Mouse (Mus musculus) heart, embryonic 12.5 days (tissue): ENCODE data around the gene Fcgr4. TPM values are rescaled to one million over a fixed set of nuclear protein-coding genes. Genes with fewer than 3 reads are reported as not detected.
"Not testable (repeated sequence)": the region's sequence is repeated elsewhere in the genome, so short reads cannot be mapped to it uniquely, and the experiment has no call there.

Experiments
- ATAC-seq: fragments of 200-750 bp; cut with Nextera tagmentation; 2 replicates; pipeline ENCODE4 v1.8.0; 2017; ENCODE audit warnings: moderate TSS enrichment, moderate library complexity; ENCODE audit not compliant: insufficient number of reproducible peaks, low FRiP score
- H3K27ac ChIP-seq: fragments of 300-500 bp; sonication (generic); 2 replicates; pipeline ENCODE4 v1.5.1; 2016; ENCODE audit warnings: mild to moderate bottlenecking, moderate library complexity; ENCODE audit not compliant: poor library complexity, severe bottlenecking
- H3K27me3 ChIP-seq: fragments of 300-500 bp; sonication (generic); replicated peaks from 2 replicates; pipeline ENCODE4 v1.6.1; 2016; ENCODE audit warnings: mild to moderate bottlenecking, moderate library complexity
- H3K36me3 ChIP-seq: fragments of 300-500 bp; sonication (generic); 2 replicates; pipeline ENCODE4 v1.6.1; 2016; ENCODE audit warnings: mild to moderate bottlenecking, moderate library complexity
- H3K4me1 ChIP-seq: fragments of 300-500 bp; sonication (generic); replicated peaks from 2 replicates; pipeline ENCODE4 v1.6.1; 2016; ENCODE audit warnings: mild to moderate bottlenecking
- H3K4me2 ChIP-seq: fragments of 300-500 bp; sonication (generic); 2 replicates; pipeline ENCODE4 v1.6.1; 2016; ENCODE audit warnings: mild to moderate bottlenecking, moderate library complexity
- H3K4me3 ChIP-seq: fragments of 300-500 bp; sonication (generic); 2 replicates; pipeline ENCODE4 v1.5.1; 2016; ENCODE audit warnings: mild to moderate bottlenecking
- H3K9ac ChIP-seq: fragments of 300-500 bp; sonication (generic); 2 replicates; pipeline ENCODE4 v1.6.1; 2016; ENCODE audit warnings: mild to moderate bottlenecking, moderate library complexity
- H3K9me3 ChIP-seq: fragments of 300-500 bp; sonication (generic); replicated peaks from 2 replicates; pipeline ENCODE4 v1.6.1; 2016; ENCODE audit warnings: mild to moderate bottlenecking, moderate library complexity
- WGBS: fragments of 180-500 bp; shearing (Covaris S2); methylation state at CpG from one replicate; pipeline ENCODE4 v1.1.7; 2016; 5-methylcytosine and 5-hydroxymethylcytosine counted together
- polyA plus RNA-seq: library from polyadenylated mRNA; unstranded; fragments of >200 nt; fragmentation: Nextera tagmentation; extraction: Ambion mirVana; gene quantifications from 2 replicates; pipeline ENCODE4 v1.2.1, GENCODE M21; 2016

Gene Fcgr4
- polyA plus RNA-seq, 1 experiment from 2014 or later: 0.14 TPM

- not testable (repeated sequence) for H3K27ac ChIP-seq, ATAC-seq, H3K4me1 ChIP-seq, H3K4me3 ChIP-seq, H3K4me2 ChIP-seq, H3K36me3 ChIP-seq, H3K9ac ChIP-seq, H3K9me3 ChIP-seq
- peaks cover 33% of the 10 kb centered on the region for H3K27me3 ChIP-seq
- 60% methylated on average over 3 of the region's 3 CpGs for WGBS
Measured at GRCm38 (mm10) chr1:171069508-171069907, 50.8 kb downstream of the Fcgr4 start.

- H3K27me3 ChIP-seq: peaks cover 32% of the 10 kb centered on the region
- 26% methylated on average over 16 of the region's 16 CpGs for WGBS
- not testable (repeated sequence) for H3K9ac ChIP-seq, ATAC-seq, H3K4me1 ChIP-seq, H3K4me3 ChIP-seq, H3K9me3 ChIP-seq, H3K36me3 ChIP-seq, H3K27ac ChIP-seq
- peak overlapping the region; percentile 31; the same call in 1 of the 2 replicates for H3K4me2 ChIP-seq
Measured at GRCm38 (mm10) chr1:171070879-171071278, 52.2 kb downstream of the Fcgr4 start.

GRCm38 (mm10) chr1:171071726-171072125 lies 53.0 kb downstream of the Fcgr4 start:
- Histone ChIP-seq H3K27me3 (peaks cover 32% of the 10 kb centered on the region), H3K4me2 (peak overlapping the region; percentile 36; the same call in 1 of the 2 replicates)
- not testable (repeated sequence) for H3K4me3 ChIP-seq, H3K9me3 ChIP-seq, H3K27ac ChIP-seq, H3K36me3 ChIP-seq, H3K4me1 ChIP-seq, H3K9ac ChIP-seq
- peak; percentile 58 for ATAC-seq
- no CpG with 5 or more reads among the region's 35 CpGs for WGBS

DNA sequence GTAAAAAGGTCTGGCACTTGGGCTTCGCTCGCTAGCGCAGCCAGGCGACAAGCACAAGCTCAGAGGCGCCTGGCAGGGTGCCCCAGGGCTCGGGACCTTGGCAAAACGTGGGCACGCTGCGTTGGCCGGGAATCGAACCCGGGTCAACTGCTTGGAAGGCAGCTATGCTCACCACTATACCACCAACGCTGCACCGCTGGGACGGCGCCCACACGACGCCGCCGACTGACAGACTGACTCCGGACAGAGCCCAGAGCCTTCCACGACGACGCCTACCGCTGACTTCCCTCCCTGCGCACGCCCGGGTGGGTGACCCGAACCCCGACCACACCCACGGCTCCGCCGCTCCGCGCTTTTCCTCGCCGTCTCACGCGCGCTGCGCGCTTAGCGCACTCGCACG lies 53.5 kb downstream of the Fcgr4 start:
- H3K27me3 ChIP-seq: peaks cover 34% of the 10 kb centered on the region
- H3K4me1 ChIP-seq, H3K4me3 ChIP-seq, H3K4me2 ChIP-seq, H3K9me3 ChIP-seq, H3K27ac ChIP-seq, H3K36me3 ChIP-seq, H3K9ac ChIP-seq: not testable (repeated sequence)
- no CpG with 5 or more reads among the region's 45 CpGs for WGBS
- ATAC-seq: peak; percentile 62

GRCm38 (mm10) chr1:171074283-171074682 lies 55.6 kb downstream of the Fcgr4 start:
- H3K4me2 ChIP-seq, H3K27ac ChIP-seq, H3K4me1 ChIP-seq, H3K9me3 ChIP-seq, H3K9ac ChIP-seq, H3K36me3 ChIP-seq, H3K4me3 ChIP-seq: not testable (repeated sequence)
- 14% methylated on average over 6 of the region's 10 CpGs for WGBS
- H3K27me3 ChIP-seq: peaks cover 36% of the 10 kb centered on the region
- peak; percentile 3; the same call in 1 of the 2 replicates for ATAC-seq

DNA sequence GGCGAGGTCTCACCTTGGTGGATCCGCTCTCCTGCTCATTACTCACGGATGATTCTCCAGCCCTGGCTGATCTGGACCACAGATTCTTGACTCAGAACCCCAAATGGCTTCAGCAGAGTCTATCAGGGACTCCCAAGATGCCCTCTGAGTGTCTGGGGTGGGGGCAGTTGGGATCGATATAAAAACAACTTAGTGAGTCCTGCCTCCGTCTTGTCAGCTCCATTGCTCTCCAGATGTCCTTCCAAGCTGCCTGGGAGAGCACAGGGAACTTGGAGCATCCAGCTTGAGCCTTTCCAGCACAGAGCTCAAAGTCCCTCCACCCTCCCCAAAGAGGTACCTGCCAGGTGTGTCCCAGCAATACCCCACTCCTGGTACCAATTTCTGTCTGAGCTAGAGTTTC lies 57.5 kb downstream of the Fcgr4 start:
- peaks cover 26% of the 10 kb centered on the region for H3K27me3 ChIP-seq
- not testable (repeated sequence) for H3K4me2 ChIP-seq, H3K9ac ChIP-seq, ATAC-seq, H3K27ac ChIP-seq, H3K36me3 ChIP-seq, H3K4me3 ChIP-seq, H3K4me1 ChIP-seq, H3K9me3 ChIP-seq
- WGBS: 76% methylated on average over 5 of the region's 5 CpGs

GRCm38 (mm10) chr1:171077192-171077591 lies 58.5 kb downstream of the Fcgr4 start:
- H3K36me3 ChIP-seq, H3K27ac ChIP-seq, H3K4me2 ChIP-seq, H3K4me3 ChIP-seq, H3K4me1 ChIP-seq, ATAC-seq, H3K9ac ChIP-seq, H3K9me3 ChIP-seq: not testable (repeated sequence)
- H3K27me3 ChIP-seq: peaks cover 34% of the 10 kb centered on the region
- WGBS: 38% methylated on average over 5 of the region's 5 CpGs

GRCm38 (mm10) chr1:171077955-171078354 lies 59.2 kb downstream of the Fcgr4 start:
- H3K36me3 ChIP-seq, H3K9me3 ChIP-seq, H3K4me1 ChIP-seq, H3K27ac ChIP-seq, H3K9ac ChIP-seq: not testable (repeated sequence)
- Histone ChIP-seq H3K4me2 (peak overlapping the region; percentile 56), H3K27me3 (peaks cover 34% of the 10 kb centered on the region), H3K4me3 (peak overlapping the region; percentile 37)
- 4% methylated on average over 20 of the region's 27 CpGs for WGBS
- ATAC-seq: 0 out of 2 replicates have a peak, but pooled peaks have one; percentile 5

GRCm38 (mm10) chr1:171078419-171078818 lies 59.7 kb downstream of the Fcgr4 start:
- H3K4me1 ChIP-seq, H3K27ac ChIP-seq, H3K9me3 ChIP-seq, H3K36me3 ChIP-seq, ATAC-seq, H3K9ac ChIP-seq: not testable (repeated sequence)
- WGBS: 20% methylated on average over 12 of the region's 12 CpGs
- Histone ChIP-seq H3K27me3 (peaks cover 34% of the 10 kb centered on the region), H3K4me3 (0 out of 2 replicates have a peak overlapping the region, but pooled peaks have one; percentile 31), H3K4me2 (peak overlapping the region; percentile 56)

DNA sequence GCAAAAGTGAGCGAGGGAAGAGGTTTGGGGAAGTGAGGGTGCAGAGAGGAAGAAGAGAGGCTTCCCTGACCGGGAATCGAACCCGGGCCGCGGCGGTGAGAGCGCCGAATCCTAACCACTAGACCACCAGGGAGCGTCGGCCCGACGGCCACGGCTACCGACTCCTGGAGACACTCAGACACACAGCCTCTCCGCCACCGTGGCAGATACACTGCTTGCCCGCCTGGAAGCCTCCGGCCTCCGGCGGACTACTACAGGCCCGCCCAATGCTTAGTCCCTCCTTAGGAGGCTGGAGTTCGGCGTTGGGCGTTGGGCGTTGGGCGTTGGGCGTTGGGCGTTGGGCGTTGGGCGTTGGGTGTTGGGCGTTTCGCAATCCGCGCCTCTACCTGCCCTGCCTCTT lies 60.6 kb downstream of the Fcgr4 start:
- not testable (repeated sequence) for H3K9ac ChIP-seq, H3K4me3 ChIP-seq, H3K9me3 ChIP-seq, H3K36me3 ChIP-seq, H3K27ac ChIP-seq, H3K4me1 ChIP-seq, H3K4me2 ChIP-seq
- 0% methylated on average over 1 of the region's 35 CpGs for WGBS
- peaks cover 26% of the 10 kb centered on the region for H3K27me3 ChIP-seq
- peak; percentile 59 for ATAC-seq
